Mouse (Mus musculus): Measurements from ENCODE around the gene Best3. TPM values are rescaled to one million over a fixed set of nuclear protein-coding genes. Genes with fewer than 3 reads are reported as not detected.
"Not testable (repeated sequence)": the region's sequence is repeated elsewhere in the genome, so short reads cannot be mapped to it uniquely, and the experiment has no call there.

The Best3 gene
- total and polyA plus RNA-seq, 2 experiments from 2014 or later = 0.57 to 1.1 TPM

GRCm38 (mm10) chr10:117031160-117031559, 45.0 kb downstream of the Best3 start:
- H3K9me3 ChIP-seq (replicated peaks; ENCODE audit: control insufficient read depth, low read length) = no peaks in the 10 kb centered on the region
- no peaks in the 10 kb centered on the region for H3K27me3 ChIP-seq (ENCODE audit: control insufficient read depth, insufficient read depth, low read length)
- no peak overlapping the region for H3K4me3 ChIP-seq (ENCODE audit: low read depth, low read length)
- no peak overlapping the region for H3K9ac ChIP-seq (replicated peaks; ENCODE audit: low read depth, low read length)
- ATAC-seq (ENCODE audit: insufficient read depth, low read depth) (no peak), DNase-seq (ENCODE audit: low spot score) (no peak)
- no peaks in the 10 kb centered on the region for H3K4me1 ChIP-seq (ENCODE audit: control insufficient read depth, insufficient read depth)
- WGBS = 87% methylated on average over 3 of the region's 3 CpGs
- TF ChIP-seq CTCF (IDR thresholded peaks at IDR 0.05; ENCODE audit: low read depth) (no peak), EP300 (IDR thresholded peaks at IDR 0.05; ENCODE audit: low read depth) (no peak)
- H3K27ac ChIP-seq (ENCODE audit: low read depth) = no peak overlapping the region
- H3K4me2 ChIP-seq (ENCODE audit: low read depth, low read length) = no peak overlapping the region
- no peaks in the 10 kb centered on the region for H3K36me3 ChIP-seq (replicated peaks; ENCODE audit: control insufficient read depth, insufficient read depth, low read length)

DNA sequence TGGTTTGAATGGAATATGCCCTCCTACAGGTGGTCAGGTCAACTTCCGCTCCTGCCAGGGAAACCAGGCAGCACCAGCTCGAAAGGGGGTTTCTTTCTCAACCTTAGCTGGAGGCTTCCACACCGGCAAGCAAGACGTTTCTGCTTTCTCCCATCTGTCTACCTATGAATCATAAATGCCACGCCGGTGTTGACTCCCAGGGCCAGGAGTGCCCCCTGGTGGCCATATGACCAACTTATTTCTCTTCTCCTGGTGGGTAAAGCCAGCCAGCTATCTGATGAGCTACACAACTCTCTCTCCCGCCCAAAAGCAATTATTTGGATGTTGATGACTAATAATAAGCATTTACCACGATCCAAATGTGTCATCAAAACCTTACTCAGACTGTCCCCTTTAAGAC, 47.7 kb downstream of the Best3 start:
- H3K4me2 ChIP-seq (ENCODE audit: low read depth, low read length) = no peak overlapping the region

GRCm38 (mm10) chr10:117040355-117040754, 54.2 kb downstream of the Best3 start:
- no peaks in the 10 kb centered on the region for H3K9me3 ChIP-seq (replicated peaks; ENCODE audit: control insufficient read depth, low read length)
- H3K4me1 ChIP-seq (ENCODE audit: control insufficient read depth, insufficient read depth) = peaks cover 16% of the 10 kb centered on the region; the same call in 1 of the 2 replicates
- no peak overlapping the region for H3K4me3 ChIP-seq (ENCODE audit: low read depth, low read length)
- ATAC-seq (ENCODE audit: insufficient read depth, low read depth) (no peak), DNase-seq (ENCODE audit: low spot score) (no peak)
- no peaks in the 10 kb centered on the region for H3K36me3 ChIP-seq (replicated peaks; ENCODE audit: control insufficient read depth, insufficient read depth, low read length)
- H3K27me3 ChIP-seq (ENCODE audit: control insufficient read depth, insufficient read depth, low read length) = no peaks in the 10 kb centered on the region
- WGBS = 72% methylated on average over 6 of the region's 6 CpGs
- H3K9ac ChIP-seq (replicated peaks; ENCODE audit: low read depth, low read length) = no peak overlapping the region
- TF ChIP-seq CTCF (IDR thresholded peaks at IDR 0.05; ENCODE audit: low read depth) = peak; percentile 56
- no peak for TF ChIP-seq EP300 (IDR thresholded peaks at IDR 0.05; ENCODE audit: low read depth)
- H3K4me2 ChIP-seq (ENCODE audit: low read depth, low read length) = no peak overlapping the region
- no peak overlapping the region for H3K27ac ChIP-seq (ENCODE audit: low read depth)

More for the DNA sequence above, 47.7 kb downstream of the Best3 start:
- Histone ChIP-seq H3K27ac (ENCODE audit: low read depth) (no peak overlapping the region), H3K9ac (replicated peaks; ENCODE audit: low read depth, low read length) (no peak overlapping the region), H3K4me1 (ENCODE audit: control insufficient read depth, insufficient read depth) (no peaks in the 10 kb centered on the region), H3K36me3 (replicated peaks; ENCODE audit: control insufficient read depth, insufficient read depth, low read length) (no peaks in the 10 kb centered on the region), H3K27me3 (ENCODE audit: control insufficient read depth, insufficient read depth, low read length) (no peaks in the 10 kb centered on the region), H3K9me3 (replicated peaks; ENCODE audit: control insufficient read depth, low read length) (no peaks in the 10 kb centered on the region), H3K4me3 (ENCODE audit: low read depth, low read length) (no peak overlapping the region)
- DNase-seq (ENCODE audit: low spot score) = peak; percentile 77
- 13% methylated on average over 8 of the region's 8 CpGs for WGBS
- TF ChIP-seq CTCF (IDR thresholded peaks at IDR 0.05; ENCODE audit: low read depth) (peak; percentile 90), EP300 (IDR thresholded peaks at IDR 0.05; ENCODE audit: low read depth) (no peak)
- peak; percentile 71 for ATAC-seq (ENCODE audit: insufficient read depth, low read depth)

DNA sequence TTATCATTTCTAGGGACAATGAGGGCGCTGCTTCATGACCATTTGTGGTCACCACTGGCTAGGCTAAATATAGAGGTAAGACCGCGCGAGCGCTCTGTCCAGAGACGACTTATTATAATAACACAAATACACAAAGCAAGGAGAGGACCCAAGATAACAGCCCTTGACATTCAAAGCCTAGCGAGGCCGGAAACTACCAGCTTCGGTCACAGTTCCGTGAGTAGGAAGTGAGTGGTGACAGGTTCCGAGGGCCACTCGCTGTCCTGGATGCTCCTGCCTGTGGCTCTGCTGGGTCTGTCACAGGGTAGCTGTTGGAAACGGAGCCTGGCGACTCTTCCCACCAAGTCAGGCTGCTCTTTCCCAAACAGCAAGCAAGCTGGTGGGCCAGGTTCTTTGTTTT, 56.2 kb downstream of the Best3 start:
- DNase-seq (ENCODE audit: low spot score) = peak; percentile 96
- peaks cover 16% of the 10 kb centered on the region; the same call in 1 of the 2 replicates for H3K4me1 ChIP-seq (ENCODE audit: control insufficient read depth, insufficient read depth)
- H3K27me3 ChIP-seq (ENCODE audit: control insufficient read depth, insufficient read depth, low read length) = no peaks in the 10 kb centered on the region
- TF ChIP-seq CTCF (IDR thresholded peaks at IDR 0.05; ENCODE audit: low read depth) (no peak), EP300 (IDR thresholded peaks at IDR 0.05; ENCODE audit: low read depth) (peak; percentile 94)
- peak overlapping the region; percentile 48 for H3K4me2 ChIP-seq (ENCODE audit: low read depth, low read length)
- H3K4me3 ChIP-seq (ENCODE audit: low read depth, low read length) = no peak overlapping the region
- H3K27ac ChIP-seq (ENCODE audit: low read depth) = peak overlapping the region; percentile 93
- H3K9ac ChIP-seq (replicated peaks; ENCODE audit: low read depth, low read length) = peak overlapping the region; percentile 35; the same call in 1 of the 2 replicates
- no peaks in the 10 kb centered on the region for H3K9me3 ChIP-seq (replicated peaks; ENCODE audit: control insufficient read depth, low read length)
- 15% methylated on average over 14 of the region's 14 CpGs for WGBS
- no peaks in the 10 kb centered on the region for H3K36me3 ChIP-seq (replicated peaks; ENCODE audit: control insufficient read depth, insufficient read depth, low read length)
- peak; percentile 86 for ATAC-seq (ENCODE audit: insufficient read depth, low read depth)

DNA sequence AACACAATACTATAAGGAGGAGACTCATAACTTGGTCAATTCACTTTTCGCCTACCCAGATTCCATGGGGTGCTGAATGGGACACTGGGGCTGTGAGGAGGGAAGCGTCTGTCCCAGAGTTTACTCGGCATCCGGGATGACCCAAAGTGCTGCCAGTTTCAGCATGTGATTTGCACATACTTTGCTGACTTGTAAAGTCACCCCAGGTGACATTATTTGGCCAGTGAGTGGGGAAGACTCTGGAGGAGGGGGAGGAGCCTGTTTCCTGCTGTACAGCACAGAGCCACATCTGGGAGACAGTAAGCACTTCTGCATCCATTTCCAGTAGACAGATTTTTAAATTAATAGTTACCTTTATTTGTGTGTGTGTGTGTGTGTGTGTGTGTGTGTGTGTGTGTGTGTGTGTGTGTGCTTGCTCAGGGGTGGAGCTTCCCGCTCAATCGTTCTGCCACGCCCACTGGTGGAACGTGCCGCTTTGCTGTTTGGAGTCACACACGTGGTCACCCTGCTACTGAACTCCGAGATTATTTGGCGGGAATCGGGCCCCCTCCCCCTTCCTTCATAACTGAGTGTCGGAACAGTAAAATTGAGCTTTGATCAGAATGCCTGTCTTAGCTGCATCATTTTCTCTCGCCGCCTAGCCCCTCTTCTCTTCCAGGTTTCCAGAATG, 57.5 kb downstream of the Best3 start:
- peaks cover 16% of the 10 kb centered on the region; the same call in 1 of the 2 replicates for H3K4me1 ChIP-seq (ENCODE audit: control insufficient read depth, insufficient read depth)
- peak overlapping the region; percentile 92 for H3K27ac ChIP-seq (ENCODE audit: low read depth)
- DNase-seq (ENCODE audit: low spot score) = peak; percentile 84
- H3K4me3 ChIP-seq (ENCODE audit: low read depth, low read length) = 0 out of 2 replicates have a peak overlapping the region, but pooled peaks have one; percentile 2
- not testable (repeated sequence) for H3K9me3 ChIP-seq (replicated peaks; ENCODE audit: control insufficient read depth, low read length); H3K9ac ChIP-seq (replicated peaks; ENCODE audit: low read depth, low read length); H3K27me3 ChIP-seq (ENCODE audit: control insufficient read depth, insufficient read depth, low read length); H3K36me3 ChIP-seq (replicated peaks; ENCODE audit: control insufficient read depth, insufficient read depth, low read length)
- peak overlapping the region; percentile 74 for H3K4me2 ChIP-seq (ENCODE audit: low read depth, low read length)
- WGBS = 20% methylated on average over 16 of the region's 16 CpGs
- ATAC-seq (ENCODE audit: insufficient read depth, low read depth) = peak; percentile 50
